Mouse (Mus musculus) lung, embryonic 14.5 days (tissue): ENCODE data around the gene Ptrh2. TPM values are rescaled to one million over a fixed set of nuclear protein-coding genes. Genes with fewer than 3 reads are reported as not detected.

ENCODE experiments used
- ATAC-seq: fragments of 200-750 bp; cut with Nextera tagmentation; 2 replicates; pipeline ENCODE4 v1.8.0; 2017; ENCODE audit warnings: mild to moderate bottlenecking, moderate TSS enrichment, moderate library complexity; ENCODE audit not compliant: insufficient read depth
- DNase-seq: peaks from one replicate; pipeline ENCODE4 v3.0.0-alpha.2; 2015
- H3K27ac ChIP-seq: fragments of 300-500 bp; sonication (generic); 2 replicates; pipeline ENCODE4 v1.5.1; 2014; ENCODE audit warnings: low read depth, mild to moderate bottlenecking, moderate library complexity
- H3K27me3 ChIP-seq: fragments of 300-500 bp; sonication (generic); 2 replicates; pipeline ENCODE4 v1.6.1; 2014; ENCODE audit warnings: low read length, control low read depth; ENCODE audit not compliant: insufficient read depth
- H3K36me3 ChIP-seq: fragments of 300-500 bp; sonication (generic); 2 replicates; pipeline ENCODE4 v1.6.1; 2014; ENCODE audit warnings: control low read depth; ENCODE audit not compliant: insufficient read depth
- H3K4me1 ChIP-seq: fragments of 300-500 bp; sonication (generic); 2 replicates; pipeline ENCODE4 v1.6.1; 2014; ENCODE audit warnings: antibody characterized with exemption, control low read depth; ENCODE audit not compliant: insufficient read depth
- H3K4me2 ChIP-seq: fragments of 300-500 bp; sonication (generic); 2 replicates; pipeline ENCODE4 v1.6.1; 2014; ENCODE audit warnings: mild to moderate bottlenecking
- H3K4me3 ChIP-seq: fragments of 300-500 bp; sonication (generic); 2 replicates; pipeline ENCODE4 v1.5.1; 2014; ENCODE audit warnings: low read depth, low read length
- H3K9ac ChIP-seq: fragments of 300-500 bp; sonication (generic); 2 replicates; pipeline ENCODE4 v1.6.1; 2014
- H3K9me3 ChIP-seq: fragments of 300-500 bp; sonication (generic); 2 replicates; pipeline ENCODE4 v1.6.1; 2016; ENCODE audit warnings: low read depth, low read length, control low read depth
- CTCF ChIP-seq: IDR thresholded peaks from 2 replicates; pipeline ENCODE4 v1.5.1; 2016; ENCODE audit warnings: antibody characterized with exemption, low read depth
- WGBS: fragments of 180-500 bp; shearing (Covaris S2); extraction: QIAGEN DNeasy Blood & Tissue Kit; methylation state at CpG from one replicate; pipeline ENCODE4 v1.1.7; 2014; 5-methylcytosine and 5-hydroxymethylcytosine counted together
- polyA plus RNA-seq: library from polyadenylated mRNA; unstranded; fragments of >200 nt; fragmentation: Nextera tagmentation; extraction: Ambion mirVana; gene quantifications from 2 replicates; pipeline ENCODE4 v1.2.1, GENCODE M21; 2014

Gene Ptrh2
- polyA plus RNA-seq, 1 experiment from 2014 or later: 36.8 TPM

DNA sequence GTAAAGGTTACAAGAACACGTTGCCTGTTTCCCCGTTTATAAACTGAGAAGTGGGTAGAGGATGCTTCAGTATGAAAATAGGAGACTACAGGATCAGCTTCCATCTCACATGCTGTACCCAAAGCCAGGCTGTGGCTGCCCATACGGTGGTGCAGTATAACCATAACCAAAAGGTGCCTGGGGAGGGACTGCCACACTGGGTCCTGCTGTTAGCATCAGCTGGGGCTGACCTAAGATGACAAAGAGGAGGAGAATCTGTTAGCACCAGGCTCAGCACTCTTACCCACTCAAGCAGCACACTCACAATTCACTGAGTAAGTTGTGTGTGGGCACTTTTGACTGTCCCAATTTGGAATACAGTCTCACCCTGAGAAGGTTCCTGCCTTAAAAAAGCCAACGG, 11.7 kb downstream of the Ptrh2 start:
- peaks cover 87% of the 10 kb centered on the region for H3K36me3 ChIP-seq
- H3K4me3 ChIP-seq: no peak overlapping the region
- 77% methylated on average over 4 of the region's 4 CpGs for WGBS
- no peaks in the 10 kb centered on the region for H3K4me1 ChIP-seq
- ATAC-seq (no peak), DNase-seq (no peak)
- H3K4me2 ChIP-seq: no peak overlapping the region
- H3K9me3 ChIP-seq: no peaks in the 10 kb centered on the region
- H3K9ac ChIP-seq: no peak overlapping the region
- H3K27me3 ChIP-seq: no peaks in the 10 kb centered on the region
- no peak overlapping the region for H3K27ac ChIP-seq
- TF ChIP-seq CTCF: no peak

DNA sequence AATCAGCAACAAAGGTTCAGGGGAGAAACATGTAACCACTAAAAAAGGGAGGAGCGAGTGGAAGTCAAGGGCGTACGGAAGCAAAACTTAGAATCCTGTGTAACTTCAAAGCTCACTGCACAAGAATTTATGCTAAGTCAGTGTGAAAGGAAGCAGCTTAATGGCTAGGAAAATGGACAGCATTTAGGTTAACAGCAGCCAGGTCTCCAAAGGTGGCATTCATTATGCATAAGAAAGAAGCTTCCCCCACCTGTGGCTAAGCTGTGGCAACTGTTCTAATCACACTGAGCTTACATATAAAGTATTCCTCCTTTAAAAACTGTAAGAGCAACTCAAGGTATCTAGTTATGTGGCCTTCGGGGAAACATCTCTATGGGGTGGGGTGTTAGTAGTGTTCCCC, 17.4 kb downstream of the Ptrh2 start:
- Histone ChIP-seq H3K36me3 (peaks cover 91% of the 10 kb centered on the region), H3K4me1 (no peaks in the 10 kb centered on the region), H3K4me3 (no peak overlapping the region), H3K27ac (no peak overlapping the region), H3K27me3 (no peaks in the 10 kb centered on the region), H3K9me3 (no peaks in the 10 kb centered on the region), H3K4me2 (no peak overlapping the region), H3K9ac (no peak overlapping the region)
- 91% methylated on average over 4 of the region's 4 CpGs for WGBS
- ATAC-seq: no peak
- TF ChIP-seq CTCF: no peak
- no peak for DNase-seq

DNA sequence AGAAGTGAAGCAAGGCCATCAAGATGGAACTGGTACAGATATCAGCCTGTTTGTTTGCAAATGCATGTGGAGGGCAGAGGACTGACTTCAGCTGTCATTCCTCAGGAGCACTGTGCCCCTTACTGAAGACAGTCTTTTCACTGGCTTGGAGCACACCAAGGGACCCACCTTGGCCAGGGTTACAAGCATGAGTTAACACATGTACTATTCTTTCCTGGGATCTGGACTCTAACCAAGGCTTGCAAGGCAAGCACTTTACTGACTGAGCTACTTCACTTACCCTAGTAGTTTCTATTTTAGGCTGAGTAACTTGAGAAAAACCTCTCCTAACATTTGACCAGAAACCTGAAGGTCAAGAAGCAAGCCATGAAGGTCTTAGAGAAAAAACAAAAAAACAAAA, 30.8 kb downstream of the Ptrh2 start:
- H3K4me3 ChIP-seq: no peak overlapping the region
- no peak for ATAC-seq
- no peaks in the 10 kb centered on the region for H3K27me3 ChIP-seq
- DNase-seq: no peak
- no peaks in the 10 kb centered on the region for H3K4me1 ChIP-seq
- no peaks in the 10 kb centered on the region for H3K9me3 ChIP-seq
- no peak overlapping the region for H3K9ac ChIP-seq
- no peak for TF ChIP-seq CTCF
- peaks cover 91% of the 10 kb centered on the region for H3K36me3 ChIP-seq
- no peak overlapping the region for H3K4me2 ChIP-seq
- H3K27ac ChIP-seq: no peak overlapping the region

DNA sequence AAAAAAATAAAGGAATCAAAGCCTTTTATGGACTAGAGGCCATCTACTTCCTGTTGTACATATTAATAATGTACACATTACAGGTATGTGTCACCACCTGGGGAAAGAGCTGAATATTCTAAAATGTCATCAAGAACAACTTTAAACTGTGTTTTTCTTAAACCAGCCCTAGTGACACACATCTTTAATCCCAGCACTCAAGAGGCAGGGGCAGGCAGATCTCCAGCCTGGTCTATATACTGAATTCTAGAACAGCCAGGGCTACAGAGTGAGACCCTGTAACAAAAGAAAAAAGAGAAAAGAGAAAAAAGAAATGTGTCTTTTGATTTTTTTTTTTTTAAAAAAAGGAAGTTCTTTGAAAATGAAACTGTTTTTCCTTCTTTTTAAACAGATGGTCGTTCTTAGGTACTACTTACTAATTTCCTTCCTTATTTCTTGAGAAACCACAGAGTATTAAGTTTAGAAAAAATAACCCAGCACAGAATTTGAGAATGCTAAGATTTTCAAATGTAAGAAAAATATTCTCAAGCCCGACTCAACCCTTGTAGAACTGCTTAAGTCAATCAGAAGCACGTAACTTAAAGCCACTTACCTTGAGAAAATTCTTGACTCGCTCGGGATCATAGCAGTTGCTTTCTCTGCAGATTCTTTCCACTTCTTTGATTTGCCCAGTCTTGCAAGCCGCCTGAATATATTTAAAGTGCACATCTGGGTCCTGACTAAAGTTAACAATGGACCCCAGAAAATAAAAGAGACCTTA, 33.7 kb downstream of the Ptrh2 start:
- TF ChIP-seq CTCF: no peak
- DNase-seq (no peak), ATAC-seq (no peak)
- H3K4me1 ChIP-seq: no peaks in the 10 kb centered on the region
- H3K36me3 ChIP-seq: peaks cover 85% of the 10 kb centered on the region
- no peak overlapping the region for H3K4me2 ChIP-seq
- no peak overlapping the region for H3K9ac ChIP-seq
- H3K27ac ChIP-seq: no peak overlapping the region
- H3K4me3 ChIP-seq: no peak overlapping the region
- no peaks in the 10 kb centered on the region for H3K27me3 ChIP-seq
- no peaks in the 10 kb centered on the region for H3K9me3 ChIP-seq
- WGBS: 88% methylated on average over 6 of the region's 6 CpGs

DNA sequence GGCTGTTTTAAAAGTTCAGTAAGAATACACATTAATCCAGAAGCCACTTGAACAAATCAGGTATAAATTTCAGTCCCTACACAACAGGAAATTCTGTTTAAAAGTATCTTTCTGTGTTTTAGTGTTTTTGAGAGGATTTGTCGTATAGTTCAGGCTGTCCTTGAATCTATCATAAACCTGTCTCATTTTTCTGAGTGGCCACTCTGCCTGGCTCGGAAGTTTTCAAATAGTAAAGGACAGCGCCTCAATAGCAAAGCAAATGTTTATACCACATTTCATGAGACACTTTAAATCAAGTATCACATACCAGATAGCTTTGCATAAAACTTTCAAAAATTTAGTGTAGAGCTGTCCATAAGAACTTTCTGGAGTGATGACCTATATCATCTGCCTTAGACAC, 34.6 kb downstream of the Ptrh2 start:
- ATAC-seq (no peak), DNase-seq (no peak)
- H3K4me1 ChIP-seq: no peaks in the 10 kb centered on the region
- no peaks in the 10 kb centered on the region for H3K9me3 ChIP-seq
- H3K36me3 ChIP-seq: peaks cover 84% of the 10 kb centered on the region
- no peak overlapping the region for H3K9ac ChIP-seq
- H3K27me3 ChIP-seq: no peaks in the 10 kb centered on the region
- H3K4me2 ChIP-seq: no peak overlapping the region
- no peak for TF ChIP-seq CTCF
- WGBS: 77% methylated on average over 3 of the region's 3 CpGs
- no peak overlapping the region for H3K4me3 ChIP-seq
- no peak overlapping the region for H3K27ac ChIP-seq

DNA sequence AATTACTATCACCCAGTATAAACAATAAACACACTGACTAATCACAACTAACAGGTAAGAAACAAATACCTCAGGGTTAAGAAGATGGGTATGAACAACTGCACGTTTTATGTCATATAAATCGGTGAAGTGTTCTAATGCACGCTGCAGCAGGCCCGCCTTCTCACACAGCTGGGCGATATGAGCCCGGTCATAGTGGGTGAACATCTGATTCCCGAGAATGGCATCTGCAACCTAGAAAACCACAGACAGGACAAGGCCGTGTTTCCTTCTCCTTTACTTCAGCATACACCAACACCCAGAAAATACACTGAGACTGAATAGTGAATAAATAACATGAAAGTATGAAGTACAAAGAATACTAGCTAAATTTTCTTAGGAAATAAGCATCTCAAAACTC, 35.6 kb downstream of the Ptrh2 start:
- H3K4me3 ChIP-seq: no peak overlapping the region
- TF ChIP-seq CTCF: no peak
- H3K27ac ChIP-seq: no peak overlapping the region
- H3K4me1 ChIP-seq: no peaks in the 10 kb centered on the region
- no peak overlapping the region for H3K9ac ChIP-seq
- ATAC-seq (no peak), DNase-seq (no peak)
- peaks cover 82% of the 10 kb centered on the region for H3K36me3 ChIP-seq
- H3K27me3 ChIP-seq: no peaks in the 10 kb centered on the region
- no peaks in the 10 kb centered on the region for H3K9me3 ChIP-seq
- no peak overlapping the region for H3K4me2 ChIP-seq
- 91% methylated on average over 8 of the region's 8 CpGs for WGBS

DNA sequence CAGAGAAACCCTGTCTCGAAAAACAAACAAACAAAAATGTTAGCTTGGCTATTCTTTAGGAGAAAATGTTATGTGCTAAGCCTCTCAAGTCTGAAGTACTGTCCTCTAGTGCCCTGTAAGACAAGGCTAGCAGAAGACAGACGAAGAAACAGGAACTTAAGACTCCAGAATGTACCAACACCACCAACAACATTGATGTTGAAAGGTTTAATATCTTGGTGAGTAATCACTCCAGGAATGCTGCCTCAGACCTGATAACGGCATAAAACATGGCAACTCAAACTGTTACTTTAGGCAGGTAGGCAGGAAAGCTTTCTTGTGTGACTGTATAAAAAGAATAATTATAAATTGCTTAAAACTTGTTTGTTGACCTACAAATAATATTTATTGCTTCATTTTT, 40.2 kb downstream of the Ptrh2 start:
- Histone ChIP-seq H3K36me3 (peaks cover 74% of the 10 kb centered on the region), H3K9me3 (no peaks in the 10 kb centered on the region), H3K4me2 (no peak overlapping the region), H3K4me1 (no peaks in the 10 kb centered on the region), H3K4me3 (no peak overlapping the region), H3K27ac (no peak overlapping the region), H3K27me3 (no peaks in the 10 kb centered on the region), H3K9ac (no peak overlapping the region)
- 86% methylated on average over 3 of the region's 3 CpGs for WGBS
- no peak for TF ChIP-seq CTCF
- no peak for DNase-seq
- no peak for ATAC-seq
